Mouse (Mus musculus): ENCODE data around the gene Cabp1.

GRCm38 (mm10) chr5:115158040-115158983, 35.9 kb downstream of the Cabp1 start, which contains the start of gene Mlec:
- TF ChIP-seq CTCF (conservative IDR thresholded peaks at IDR 0.05; ENCODE audit: low read length) (no peak), NANOG (IDR thresholded peaks at IDR 0.05; ENCODE audit: borderline replicate concordance, low read length) (no peak)

All from E14TG2a.4 (cell line).